Mouse (Mus musculus): Measurements from ENCODE around the gene Ddx52. TPM values are rescaled to one million over a fixed set of nuclear protein-coding genes. Genes with fewer than 3 reads are reported as not detected.

Ddx52 gene
- total RNA-seq, 2 experiments from 2014 or later = 19.8 TPM

DNA sequence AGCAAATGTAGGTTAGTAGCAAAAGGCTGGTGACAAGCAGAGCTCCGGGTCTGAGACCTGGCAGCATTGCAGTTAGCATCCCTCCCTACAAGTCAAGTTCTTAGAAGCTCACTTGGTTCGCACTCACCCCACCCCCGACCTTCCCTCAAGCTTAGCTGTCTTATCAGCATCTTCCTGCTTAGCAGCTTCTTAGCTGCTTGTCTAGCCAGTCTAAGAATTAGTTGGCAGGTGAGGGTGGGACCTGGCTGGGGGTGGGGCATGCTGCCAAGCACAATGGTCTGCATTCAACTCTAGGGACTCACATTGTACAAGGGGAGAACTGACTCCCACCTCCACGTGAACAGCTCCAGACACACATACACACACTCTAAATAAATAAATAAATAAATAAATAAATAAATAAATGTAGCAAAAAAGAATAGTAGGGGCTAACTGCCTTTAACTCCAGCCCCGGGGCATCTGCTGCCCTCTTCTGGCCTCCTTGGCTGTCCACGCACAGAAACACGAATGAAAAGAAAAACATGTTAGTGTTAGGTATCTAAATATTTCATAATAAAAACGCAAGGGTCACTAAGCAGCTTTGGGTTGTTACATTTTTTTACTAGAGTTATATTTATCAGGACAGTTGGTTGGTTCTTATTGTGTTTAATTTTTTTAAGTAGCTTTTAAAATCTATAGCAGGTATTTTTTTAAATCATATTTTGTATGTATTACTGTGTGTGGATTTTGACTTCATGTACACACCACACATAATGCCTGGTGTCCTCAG, 25.8 kb downstream of the Ddx52 start:
- no peak for DNase-seq (ENCODE audit: low spot score in 2 of 2)

- no peak for DNase-seq (ENCODE audit: low spot score in 2 of 2)
Measured at GRCm38 (mm10) chr11:83968205-83968575, 26.3 kb downstream of the Ddx52 start.

DNA sequence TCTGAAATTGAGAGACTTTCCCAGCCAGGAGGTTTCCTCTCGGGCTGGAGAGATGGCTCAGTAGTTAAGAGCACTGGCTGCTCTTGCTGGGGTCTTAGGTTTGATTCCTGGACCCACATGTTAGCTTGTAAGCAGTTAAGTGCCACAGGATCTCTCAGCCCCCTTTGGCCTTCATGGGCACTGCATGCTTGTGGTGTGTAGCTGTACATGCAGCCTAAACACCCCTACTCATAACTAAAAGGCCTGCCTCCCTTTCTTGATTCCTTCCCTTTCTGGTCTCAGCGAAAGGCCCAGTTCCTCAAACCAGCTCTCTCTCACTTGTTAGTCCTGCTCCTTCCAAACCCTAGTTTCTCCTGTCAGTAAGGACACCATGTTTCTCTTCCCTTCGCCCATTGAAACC, 27.2 kb downstream of the Ddx52 start:
- DNase-seq (ENCODE audit: low spot score in 2 of 2) = no peak

GRCm38 (mm10) chr11:83974561-83975346, 32.9 kb downstream of the Ddx52 start:
- no peak for DNase-seq (ENCODE audit: low spot score in 2 of 2)

- DNase-seq (ENCODE audit: low spot score in 2 of 2) = no peak
Measured at GRCm38 (mm10) chr11:83975488-83975887, 33.6 kb downstream of the Ddx52 start.

DNA sequence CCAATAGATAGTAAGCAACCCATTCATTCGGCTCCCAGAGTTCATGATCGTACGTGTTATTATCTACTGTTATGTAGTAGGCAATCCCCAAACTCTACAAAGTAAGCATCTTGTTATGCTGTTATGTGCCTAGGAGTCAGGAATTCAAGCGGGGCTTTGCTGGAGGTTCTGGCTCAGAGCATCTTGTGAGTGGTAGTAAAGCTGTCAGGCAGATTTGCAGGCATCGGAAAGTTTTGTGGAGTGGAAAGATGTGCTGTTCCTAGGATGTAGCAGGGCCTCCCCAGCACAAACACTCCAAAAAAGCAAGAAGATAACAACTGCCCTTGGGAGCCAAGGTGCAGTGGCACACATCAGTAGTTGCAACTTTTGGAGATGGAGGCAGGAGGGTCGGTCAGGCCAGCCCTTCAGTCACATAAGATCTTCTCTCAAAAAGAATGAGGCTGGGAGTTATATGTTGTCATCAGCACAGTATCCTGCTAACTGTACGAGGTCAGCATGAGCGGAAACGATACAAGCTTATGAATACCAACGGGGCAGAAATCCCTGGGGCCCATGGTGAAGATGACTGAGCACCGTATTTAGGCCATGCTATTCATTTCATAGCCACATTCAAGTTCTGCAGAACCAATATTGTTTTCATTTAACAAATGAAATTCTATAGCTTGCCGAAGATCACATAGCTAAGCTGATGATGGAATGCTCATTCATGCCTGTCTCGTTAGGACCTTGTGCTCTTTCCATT, 34.5 kb downstream of the Ddx52 start:
- DNase-seq (ENCODE audit: low spot score in 2 of 2) = no peak

- no peak for DNase-seq (ENCODE audit: low spot score in 2 of 2)
Measured at GRCm38 (mm10) chr11:83977810-83978209, 35.9 kb downstream of the Ddx52 start.

GRCm38 (mm10) chr11:83979992-83980391, 38.1 kb downstream of the Ddx52 start:
- no peak for DNase-seq (ENCODE audit: low spot score in 2 of 2)

DNA sequence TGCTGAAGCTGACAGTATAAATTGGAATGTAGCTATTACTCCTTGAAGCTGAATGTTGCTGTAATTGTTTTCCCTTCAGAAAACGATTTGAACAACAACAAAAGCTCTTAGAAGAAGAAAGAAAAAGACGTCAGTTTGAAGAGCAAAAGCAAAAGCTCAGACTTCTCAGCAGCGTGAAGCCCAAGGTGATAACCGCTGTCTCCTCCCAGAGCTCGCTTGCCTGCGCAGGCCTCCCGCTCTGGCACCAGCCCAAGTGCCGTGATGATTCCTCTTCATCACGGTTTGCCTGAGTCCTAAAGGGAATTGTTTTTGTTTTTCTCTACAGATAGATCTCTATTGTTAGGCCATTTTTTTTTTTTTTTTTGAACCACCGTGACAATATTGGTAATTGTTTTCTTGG, 39.5 kb downstream of the Ddx52 start:
- no peak for DNase-seq (ENCODE audit: low spot score in 2 of 2)

DNA sequence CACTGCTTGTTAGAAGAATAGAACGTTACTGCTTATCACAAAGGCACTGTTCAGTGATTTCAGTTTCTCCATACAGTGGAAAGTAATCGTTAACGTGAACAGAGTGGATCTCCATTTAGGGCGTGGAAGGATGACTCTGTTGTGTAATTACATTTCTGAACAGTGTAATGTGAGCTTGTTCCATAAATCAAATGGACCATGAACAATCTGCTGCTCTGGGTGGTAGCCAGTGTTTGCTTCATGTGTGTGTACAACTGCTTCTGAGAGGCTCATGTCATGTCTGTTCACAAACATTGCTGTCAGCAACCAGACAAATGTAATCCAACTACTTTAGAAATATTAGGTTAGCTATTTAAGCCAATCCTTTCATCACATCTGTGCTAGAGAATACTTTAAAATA, 49.8 kb downstream of the Ddx52 start:
- no peak for DNase-seq (ENCODE audit: low spot score in 2 of 2)

- no peak for DNase-seq (ENCODE audit: low spot score in 2 of 2)
Measured at GRCm38 (mm10) chr11:83993428-83993827, 51.6 kb downstream of the Ddx52 start.

GRCm38 (mm10) chr11:83994481-83994880, 52.6 kb downstream of the Ddx52 start:
- no peak for DNase-seq (ENCODE audit: low spot score in 2 of 2)

DNA sequence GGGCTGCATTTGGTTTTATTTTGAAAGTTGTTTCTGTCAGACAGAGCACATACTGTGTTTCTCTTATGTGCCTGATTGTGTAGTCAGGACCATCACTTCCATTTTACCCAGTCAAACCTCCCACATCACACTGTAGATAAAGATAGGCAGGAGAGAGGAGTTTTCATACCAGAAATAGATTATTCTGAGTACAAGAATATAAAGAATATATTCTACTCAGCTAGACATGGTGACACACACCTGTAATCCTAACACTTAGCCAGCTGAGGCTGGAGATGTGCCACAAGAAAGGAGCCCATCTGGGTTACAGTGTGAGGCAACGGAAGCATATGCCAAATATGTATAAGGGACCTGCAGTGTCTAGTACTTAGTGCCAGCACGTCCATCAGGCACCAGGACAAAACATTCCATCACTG, 53.7 kb downstream of the Ddx52 start:
- DNase-seq (ENCODE audit: low spot score in 2 of 2) = no peak

DNA sequence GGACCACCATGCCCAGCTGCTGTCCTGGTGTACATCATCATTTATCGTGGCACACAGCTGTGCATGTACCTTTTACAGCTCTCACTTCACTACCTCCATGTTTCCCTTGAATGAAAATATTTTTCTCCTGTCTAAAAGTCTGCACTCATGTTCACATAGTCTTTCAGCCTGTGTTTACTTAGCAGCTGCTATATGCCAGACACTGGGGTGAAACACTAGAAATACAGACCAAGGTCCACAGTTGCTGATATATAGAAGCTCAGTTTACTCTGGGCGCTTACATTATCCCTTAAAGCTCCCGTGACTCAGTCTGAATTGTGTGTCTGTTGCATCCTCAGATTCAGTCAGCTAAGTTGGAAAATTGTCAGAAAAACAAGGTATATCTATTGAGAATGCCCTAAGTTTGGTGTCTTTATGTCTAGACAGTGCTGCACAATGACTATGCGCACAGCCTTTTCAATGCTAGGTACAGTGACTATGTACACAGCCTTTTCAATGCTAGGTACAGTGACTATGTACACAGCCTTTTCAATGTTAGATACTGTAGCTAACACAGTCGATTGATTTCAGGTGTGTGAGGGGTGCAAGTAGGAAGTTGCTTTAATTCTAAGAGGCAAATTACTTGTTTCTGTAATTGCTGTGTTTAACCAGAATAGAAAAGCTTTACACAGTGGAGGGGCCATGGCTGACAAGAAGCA, 55.5 kb downstream of the Ddx52 start:
- no peak for DNase-seq (ENCODE audit: low spot score in 2 of 2)

DNA sequence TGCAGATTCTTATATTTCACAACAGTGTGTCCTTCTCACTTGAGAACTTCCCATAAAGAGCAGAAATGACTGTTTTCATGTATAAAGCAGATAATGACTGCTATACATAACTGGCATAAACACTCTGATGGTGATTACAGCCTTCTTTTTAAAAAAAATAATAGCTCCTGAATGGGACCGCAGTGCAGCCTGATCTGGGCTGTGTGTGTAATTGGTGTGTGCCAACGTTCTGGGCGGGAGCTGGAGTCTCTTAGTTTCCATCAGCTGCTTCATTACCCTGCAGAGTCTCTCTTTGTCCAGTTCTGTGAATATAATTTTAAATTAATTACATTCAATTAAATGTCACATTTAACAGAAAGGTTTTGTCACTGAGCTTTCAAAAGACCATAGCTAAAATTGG, 57.1 kb downstream of the Ddx52 start:
- DNase-seq (ENCODE audit: low spot score in 2 of 2) = no peak

DNA sequence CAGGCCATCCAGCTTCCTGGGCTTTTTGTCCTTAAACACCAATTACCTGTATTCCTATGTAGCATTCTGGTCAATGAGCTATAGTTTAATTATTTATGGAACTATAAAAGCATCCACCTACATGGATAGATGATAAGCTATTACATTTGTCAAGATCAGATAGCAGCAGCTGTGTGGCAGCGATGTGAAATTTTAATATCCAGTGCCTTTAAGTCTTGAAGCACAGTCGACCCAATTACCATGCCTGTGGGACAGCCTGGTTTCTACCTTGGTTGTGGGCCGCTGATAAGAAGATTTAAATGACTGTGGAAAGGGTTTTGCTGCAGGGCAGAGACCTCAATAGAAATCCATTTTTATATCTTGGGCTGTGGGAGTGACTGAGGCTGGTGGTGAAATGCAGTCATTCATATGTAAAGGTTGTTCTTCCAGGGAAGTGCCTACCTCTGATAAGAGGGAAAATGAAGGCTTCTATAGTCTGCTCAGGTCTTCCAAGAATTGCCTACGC, 57.6 kb downstream of the Ddx52 start:
- DNase-seq (ENCODE audit: low spot score in 2 of 2) = no peak

GRCm38 (mm10) chr11:84001257-84001656, 59.4 kb downstream of the Ddx52 start:
- DNase-seq (ENCODE audit: low spot score in 2 of 2) = no peak

GRCm38 (mm10) chr11:84003986-84004385, 62.1 kb downstream of the Ddx52 start:
- DNase-seq (ENCODE audit: low spot score in 2 of 2) = no peak

DNA sequence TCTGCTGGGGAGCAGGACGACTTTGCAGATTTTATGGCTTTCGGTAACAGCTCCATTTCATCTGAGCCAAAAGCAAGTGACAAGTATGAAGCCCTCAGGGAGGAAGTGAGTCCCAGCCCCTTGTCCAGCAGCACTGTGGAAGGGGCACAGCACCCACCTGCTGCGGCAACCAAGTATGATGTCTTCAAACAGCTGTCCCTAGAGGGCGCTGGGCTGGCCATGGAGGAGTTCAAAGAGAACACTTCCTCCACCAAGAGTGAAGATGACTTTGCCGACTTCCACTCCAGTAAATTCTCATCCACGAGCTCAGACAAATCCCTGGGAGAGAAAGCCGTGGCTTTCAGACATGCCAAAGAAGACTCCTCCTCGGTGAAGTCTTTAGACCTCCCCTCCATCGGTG, 67.1 kb downstream of the Ddx52 start:
- DNase-seq (ENCODE audit: low spot score in 2 of 2) = no peak

DNA sequence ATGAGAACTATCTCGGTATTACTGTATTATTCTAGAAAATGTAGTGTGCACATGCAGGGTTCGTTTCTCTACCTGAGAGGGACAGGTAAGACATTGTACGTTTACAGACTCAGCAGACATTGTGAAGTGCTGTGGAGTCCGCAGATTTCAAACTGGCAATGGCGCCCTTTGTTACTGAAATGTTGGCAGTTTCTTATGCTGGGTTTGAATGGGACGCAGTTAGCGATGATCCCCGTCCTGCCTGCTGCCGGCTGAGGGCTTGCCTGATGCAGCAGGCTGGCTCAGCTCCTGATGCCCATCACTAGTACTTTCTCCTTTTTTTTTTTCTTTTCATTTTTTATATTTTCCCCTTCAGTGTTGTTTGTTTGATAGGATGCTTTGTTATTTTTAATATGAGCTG, 68.5 kb downstream of the Ddx52 start:
- no peak for DNase-seq (ENCODE audit: low spot score in 2 of 2)

- DNase-seq (ENCODE audit: low spot score in 2 of 2) = no peak
Measured at GRCm38 (mm10) chr11:84011050-84011449, 69.2 kb downstream of the Ddx52 start.
